Mouse (Mus musculus) adrenal gland, postnatal 14 days (tissue): ENCODE measurements around the gene Slc16a11. TPM values are rescaled to one million over a fixed set of nuclear protein-coding genes. Genes with fewer than 3 reads are reported as not detected.
A peak's percentile ranks its signal among the peaks of the same experiment; 100 is the strongest.

Experiments
- DNase-seq: peaks from one replicate; pipeline ENCODE4 v3.0.0; 2021; ENCODE audit warnings: mixed read lengths
- microRNA-seq, 2 experiments: library from miRNA; unstranded; fragments of <30 nt; microRNA quantifications; one replicate each; pipeline ENCODE4 v1.2.0; 2021
- total RNA-seq: library from RNA; stranded (reverse); gene quantifications from 2 replicates; pipeline ENCODE4 v1.2.3, GENCODE M21; 2021

The Slc16a11 gene
- total RNA-seq, 1 experiment from 2014 or later, result 0.96 TPM

- DNase-seq, result no peak
Measured at GRCm38 (mm10) chr11:70251853-70252252, 39.3 kb downstream of the Slc16a11 start.

DNA sequence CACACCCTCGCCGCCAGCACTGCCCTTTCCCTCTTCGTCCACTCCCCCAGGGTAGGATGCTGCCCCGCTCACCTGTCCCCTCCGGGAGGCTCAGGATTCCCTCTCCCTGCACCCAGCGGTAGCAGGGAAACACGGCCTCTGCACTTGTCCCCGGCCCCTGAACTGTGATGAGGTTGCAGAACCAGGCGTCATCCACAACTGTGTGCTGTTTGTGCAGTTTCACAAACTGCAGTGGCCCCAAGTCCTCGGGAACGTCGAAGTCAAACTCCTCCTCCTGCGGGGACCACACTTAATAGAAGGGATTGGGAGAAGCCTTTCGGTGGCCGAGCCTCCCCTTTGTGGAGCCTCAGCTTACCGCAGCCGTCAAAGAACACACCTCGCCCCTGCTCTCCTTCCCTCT lies 41.8 kb downstream of the Slc16a11 start:
- no peak for DNase-seq

DNA sequence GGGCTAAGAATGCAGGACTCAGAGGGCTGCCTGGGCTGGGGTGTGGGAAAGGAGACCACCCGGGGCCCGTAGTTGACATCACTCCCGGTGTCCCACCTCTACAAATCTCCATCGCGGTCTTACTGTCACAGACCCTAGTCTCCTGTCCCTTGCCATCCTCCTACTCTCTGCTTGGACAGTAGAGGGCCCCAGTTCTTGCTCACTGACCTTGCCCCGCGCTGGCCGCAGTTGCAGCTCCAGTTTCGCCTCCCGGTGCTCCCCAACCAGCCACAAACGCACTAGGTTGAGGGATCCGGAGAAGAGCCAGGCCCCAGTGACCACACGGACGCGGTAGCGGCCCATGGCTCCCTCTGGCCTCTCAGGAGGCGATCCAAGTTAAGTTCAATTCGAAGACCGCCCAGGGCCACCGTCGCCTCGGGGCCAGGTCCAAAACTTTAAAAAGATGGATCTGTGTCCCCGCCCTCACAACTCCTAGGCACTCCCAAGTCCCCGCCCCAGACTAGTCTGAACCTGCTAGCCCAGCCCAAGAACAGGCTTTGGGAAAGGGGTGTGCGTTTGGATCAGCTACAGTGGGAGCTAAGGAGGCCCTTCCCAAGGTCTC lies 42.5 kb downstream of the Slc16a11 start, which contains the start of gene Alox12:
Alox12 (minus strand) TSS at position 423 of the 601 bp plus-strand sequence.
- peak; percentile 75 for DNase-seq

GRCm38 (mm10) chr11:70259035-70259434 lies 46.5 kb downstream of the Slc16a11 start:
- no peak for DNase-seq

DNA sequence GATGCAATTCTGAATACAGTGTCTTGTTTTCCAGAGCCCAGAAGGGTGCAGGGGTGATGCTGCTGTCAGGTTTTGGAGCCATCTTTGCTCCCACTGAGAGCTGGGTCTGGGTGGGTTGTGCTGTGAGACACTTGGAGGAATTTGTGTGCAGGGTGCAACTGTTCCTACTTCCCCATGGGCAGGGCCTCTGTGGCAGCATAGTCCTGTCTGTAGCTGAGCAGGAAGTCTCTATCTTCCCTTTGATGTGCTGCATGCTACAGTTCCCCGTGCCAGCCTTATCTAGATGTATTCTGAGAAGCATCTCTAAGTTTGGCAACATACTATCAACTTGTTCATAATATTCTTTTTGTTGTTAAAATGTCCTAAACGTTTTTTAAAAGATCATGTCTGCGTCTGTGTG lies 52.7 kb downstream of the Slc16a11 start:
- no peak for DNase-seq

DNA sequence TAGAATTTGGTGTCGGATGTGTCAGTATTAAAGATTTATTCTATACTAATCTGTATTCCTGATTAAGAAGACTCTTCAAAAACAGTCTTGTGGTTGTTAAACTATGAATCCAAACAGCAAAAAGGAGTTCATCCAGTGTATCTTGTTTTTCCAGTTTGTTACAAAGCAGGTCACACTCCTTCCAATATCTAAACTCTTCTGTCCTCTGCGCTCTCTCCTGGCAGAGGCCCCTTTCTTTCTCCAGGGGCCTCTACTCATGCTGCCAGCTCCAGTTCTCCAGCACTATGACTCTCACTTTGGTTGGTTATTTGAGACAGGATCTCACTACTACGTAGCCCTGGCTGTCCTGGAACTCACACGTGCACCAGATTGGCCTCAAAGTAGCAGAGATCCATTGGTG lies 53.3 kb downstream of the Slc16a11 start:
- no peak for DNase-seq

Small RNAs within 50 kb of the gene (microRNA-seq; reads per million reads assigned to microRNA genes)
- gene Mir195a, result 3,578 to 9,825 reads per million in 2 experiments
- gene Mir497, result 0 reads per million in 2 experiments
- 0 reads per million in 2 experiments for gene Mir497b

Other genes starting within 250 kb of the Slc16a11 start
- 1.1 TPM in 1 of 2 replicates, not detected in the other for gene Cldn7, start 248.0 kb upstream of the Slc16a11 start, total RNA-seq
- 128 and 129 TPM in 2 replicates for gene Ctdnep1, start 231.6 kb upstream of the Slc16a11 start, total RNA-seq
- 65.2 and 73.2 TPM in 2 replicates for gene Elp5, start 230.2 kb upstream of the Slc16a11 start, total RNA-seq
- 344 and 351 TPM in 2 replicates for gene Gabarap, start 221.6 kb upstream of the Slc16a11 start, total RNA-seq
- gene Phf23, start 217.0 kb upstream of the Slc16a11 start, total RNA-seq, result 47.3 and 53.2 TPM in 2 replicates
- gene Dvl2, start 212.2 kb upstream of the Slc16a11 start, total RNA-seq, result 16.0 and 23.1 TPM in 2 replicates
- gene Acadvl, start 197.3 kb upstream of the Slc16a11 start, total RNA-seq, result 1,177 and 1,207 TPM in 2 replicates
- gene Dlg4, start 195.8 kb upstream of the Slc16a11 start, total RNA-seq, result 31.9 and 37.0 TPM in 2 replicates
- 2.2 and 47.3 TPM in 2 replicates for gene Asgr1, start 158.7 kb upstream of the Slc16a11 start, total RNA-seq
- gene Asgr2, start 120.1 kb upstream of the Slc16a11 start, total RNA-seq, result 1.9 and 30.0 TPM in 2 replicates
- 1.8 and 3.3 TPM in 2 replicates for gene Mgl2, start 82.4 kb upstream of the Slc16a11 start, total RNA-seq
- 4.2 and 8.2 TPM in 2 replicates for gene Clec10a, start 56.6 kb upstream of the Slc16a11 start, total RNA-seq
- 5.3 and 5.6 TPM in 2 replicates for gene Slc16a13, start 8.3 kb downstream of the Slc16a11 start, total RNA-seq
- 27.0 and 28.1 TPM in 2 replicates for gene Bcl6b, start 17.0 kb downstream of the Slc16a11 start, total RNA-seq
- gene 0610010K14Rik, start 25.2 kb downstream of the Slc16a11 start, total RNA-seq, result 55.7 and 62.4 TPM in 2 replicates
- gene Gm21988, start 27.1 kb downstream of the Slc16a11 start, total RNA-seq, result 3.6 and 5.4 TPM in 2 replicates
- 215 and 239 TPM in 2 replicates for gene Rnasek, start 27.1 kb downstream of the Slc16a11 start, total RNA-seq
- 1.7 and 2.0 TPM in 2 replicates for gene Alox12, start 42.6 kb downstream of the Slc16a11 start, total RNA-seq
- not detected in 2 replicates for gene Alox12e, start 109.9 kb downstream of the Slc16a11 start, total RNA-seq
- gene Alox15, start 139.3 kb downstream of the Slc16a11 start, total RNA-seq, result 4.4 and 4.7 TPM in 2 replicates
- gene Pelp1, start 197.3 kb downstream of the Slc16a11 start, total RNA-seq, result 23.2 and 28.9 TPM in 2 replicates
- gene Arrb2, start 219.9 kb downstream of the Slc16a11 start, total RNA-seq, result 17.5 and 32.6 TPM in 2 replicates
- 18.1 and 23.3 TPM in 2 replicates for gene Med11, start 239.2 kb downstream of the Slc16a11 start, total RNA-seq
- gene Zmynd15, start 246.7 kb downstream of the Slc16a11 start, total RNA-seq, result 1.3 and 1.5 TPM in 2 replicates
- 4.0 and 6.0 TPM in 2 replicates for gene Cxcl16, start 247.2 kb downstream of the Slc16a11 start, total RNA-seq